Mouse (Mus musculus): Measurements from ENCODE around the gene Nol10.

DNA sequence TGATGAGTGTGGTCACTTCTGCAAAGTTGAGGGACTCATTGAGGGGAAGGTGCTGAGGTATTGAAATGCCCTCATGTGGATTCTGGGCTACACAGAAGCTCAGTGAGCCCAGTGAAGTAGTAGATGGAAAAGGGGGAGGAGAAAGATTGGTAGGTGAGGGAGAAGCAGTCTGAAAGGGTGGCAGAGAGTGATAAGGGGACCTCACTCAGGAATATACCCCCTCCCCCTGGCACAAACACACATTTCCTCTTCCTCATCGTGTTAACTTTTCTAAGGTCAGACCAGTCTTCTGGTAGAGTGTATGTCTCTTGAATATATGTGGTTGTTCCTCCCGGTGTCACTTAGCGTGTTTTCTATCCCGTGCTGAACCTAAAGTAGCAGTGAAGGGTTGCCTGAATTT lies 27.0 kb downstream of the Nol10 start:
- TF ChIP-seq CTCF (IDR thresholded peaks at IDR 0.05; ENCODE audit: low read depth, low read length) (no peak), POLR2A (IDR thresholded peaks at IDR 0.05; ENCODE audit: borderline replicate concordance, low read depth, low read length) (no peak)

All from bone marrow macrophage, adult 2 months (primary cell).